Mouse (Mus musculus) layer of hippocampus, postnatal 25 days (tissue): ENCODE results near the gene 4921517D22Rik. TPM values are rescaled to one million over a fixed set of nuclear protein-coding genes. Genes with fewer than 3 reads are reported as not detected.

Experiments
- DNase-seq, 2 experiments: peaks; one replicate each; pipeline ENCODE4 v3.0.0; 2022; ENCODE audit warnings: mixed read lengths in 2 of 2, low spot score in 1 of 2; ENCODE audit errors: extremely low spot score in 1 of 2
- total RNA-seq, 2 experiments: library from RNA; stranded (reverse); gene quantifications; 2 replicates each; pipeline ENCODE4 v1.2.3; 2021

Gene 4921517D22Rik
- total RNA-seq, 2 experiments from 2014 or later = not detected

DNA sequence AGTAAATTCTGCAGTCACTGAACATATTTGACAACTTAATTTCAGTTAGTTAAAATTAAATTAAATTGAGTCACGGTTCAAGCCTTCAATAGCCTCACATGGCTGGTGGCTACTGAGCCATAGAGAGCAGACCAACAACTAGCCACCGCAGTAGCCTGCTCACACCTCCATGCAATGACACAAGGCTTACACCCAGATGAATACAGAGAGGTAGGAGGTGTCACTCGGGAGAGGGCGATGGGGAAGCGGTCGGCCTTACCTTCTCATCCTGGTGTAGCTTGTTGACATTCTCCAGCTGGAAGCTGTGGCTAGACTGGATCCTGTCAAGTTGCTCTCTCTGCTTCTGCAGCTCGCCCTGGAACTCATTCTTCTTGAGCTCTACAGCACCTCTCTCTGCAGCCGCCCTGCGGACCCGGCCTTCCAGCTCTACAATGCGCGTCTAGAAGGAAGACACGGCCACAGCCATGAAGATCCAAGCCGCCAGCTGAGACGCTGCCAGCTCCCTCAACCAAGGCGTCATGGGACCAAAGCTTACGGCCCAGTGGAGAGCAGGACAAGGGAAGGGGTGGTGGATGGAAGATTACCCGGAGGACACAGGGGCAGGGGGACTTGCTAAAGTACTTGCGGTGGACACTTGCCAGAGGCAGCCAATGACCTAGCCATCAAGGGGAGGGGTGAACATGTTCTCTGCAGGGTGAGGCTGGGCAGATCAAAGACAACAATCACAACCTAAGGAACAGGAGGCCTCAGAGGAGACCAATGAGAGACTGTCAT lies 29.8 kb downstream of the 4921517D22Rik start:
- DNase-seq = no peak

DNA sequence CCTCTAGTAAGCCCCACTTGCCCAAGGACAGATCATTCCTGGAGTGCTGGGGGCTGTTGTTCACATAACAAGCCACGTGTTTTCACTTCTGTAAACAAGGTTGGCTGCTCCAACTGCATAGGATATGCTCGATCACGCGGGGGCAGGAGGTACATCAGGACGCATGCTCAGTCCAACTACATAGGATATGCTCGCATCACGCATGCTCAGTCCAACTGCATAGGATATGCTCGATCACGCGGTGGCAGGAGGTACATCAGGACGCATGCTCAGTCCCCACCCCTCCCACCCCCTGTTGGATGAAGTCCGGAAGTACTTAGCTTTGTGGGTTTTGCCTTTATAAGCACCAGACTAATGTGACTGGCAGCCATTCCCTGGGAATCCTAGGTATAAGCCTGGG lies 31.9 kb downstream of the 4921517D22Rik start:
- no peak for DNase-seq

DNA sequence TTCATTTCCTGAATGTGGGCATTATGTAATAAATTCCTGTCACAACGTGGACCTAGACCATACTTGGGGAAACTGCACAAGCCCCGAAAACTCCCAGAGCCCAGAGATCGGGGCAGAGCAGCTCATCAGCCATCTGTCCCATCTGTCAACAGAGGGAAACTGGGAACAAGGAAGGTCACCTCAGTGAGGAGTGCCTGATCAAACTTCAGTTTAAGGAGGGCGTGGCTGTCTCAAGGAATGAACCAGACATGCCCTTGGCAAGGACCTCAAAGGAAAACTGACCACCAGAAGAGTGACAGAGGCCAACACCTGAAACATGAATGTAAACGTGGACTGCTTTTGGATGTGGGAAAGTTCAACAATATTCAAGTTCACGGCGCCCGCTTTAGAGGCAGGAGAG lies 32.5 kb downstream of the 4921517D22Rik start:
- DNase-seq = no peak

DNA sequence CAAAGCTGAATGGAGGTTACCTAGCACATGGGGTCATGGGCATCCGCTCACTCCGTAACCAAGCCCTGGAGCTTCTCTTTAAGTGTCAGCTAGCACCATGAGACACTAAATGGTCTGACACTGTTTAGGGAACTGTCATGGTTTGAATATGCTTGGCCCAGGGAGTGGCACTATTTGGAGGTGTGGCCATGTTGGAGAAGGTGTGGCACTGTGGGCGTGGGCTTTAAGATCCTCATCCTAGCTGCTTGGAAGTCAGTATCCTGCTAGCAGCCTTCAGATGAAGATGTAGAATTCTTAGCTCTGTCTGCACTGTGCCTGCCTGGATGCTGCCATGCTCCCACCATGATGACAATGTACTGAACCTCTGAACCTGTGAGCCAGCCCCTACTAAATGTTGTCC lies 33.5 kb downstream of the 4921517D22Rik start:
- no peak for DNase-seq

DNA sequence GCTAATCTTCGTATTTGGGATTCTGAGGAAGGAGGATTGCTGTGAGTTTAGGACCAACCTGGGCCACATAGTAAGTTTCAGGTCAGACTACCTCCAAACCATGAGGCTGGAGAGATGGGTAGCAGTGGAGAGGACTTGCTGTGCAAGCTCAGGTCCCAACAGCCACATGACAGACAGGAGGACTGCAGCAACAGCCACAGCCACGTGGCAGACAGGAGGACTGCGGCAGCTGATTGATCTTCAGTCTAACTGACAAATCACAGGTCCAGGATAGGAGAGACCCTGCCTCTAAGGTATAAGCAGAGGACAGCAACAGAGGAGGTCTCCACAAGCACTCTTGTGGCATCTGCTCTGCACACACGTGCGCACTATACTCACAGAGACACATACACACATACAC lies 36.1 kb downstream of the 4921517D22Rik start:
- DNase-seq = no peak

DNA sequence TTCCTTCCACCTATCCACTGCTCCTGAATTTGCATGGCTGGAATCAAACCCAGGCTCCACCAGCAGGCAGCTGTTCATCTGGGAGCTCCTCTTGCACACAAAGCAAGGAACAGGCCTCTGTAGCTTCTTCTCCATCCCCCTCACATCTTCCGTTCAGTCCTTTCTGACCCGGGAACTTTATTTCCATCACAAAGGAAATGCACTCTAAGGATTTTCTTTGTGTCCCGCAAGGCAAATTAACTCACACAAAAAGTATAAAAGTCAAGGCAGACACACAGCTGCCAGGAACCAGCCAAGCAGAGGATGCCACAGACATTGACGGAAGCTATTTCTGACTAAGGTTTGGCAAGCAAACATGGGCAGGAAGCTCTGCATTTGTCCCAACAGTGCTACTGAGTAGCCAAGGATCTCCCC lies 36.9 kb downstream of the 4921517D22Rik start:
- DNase-seq = no peak

DNA sequence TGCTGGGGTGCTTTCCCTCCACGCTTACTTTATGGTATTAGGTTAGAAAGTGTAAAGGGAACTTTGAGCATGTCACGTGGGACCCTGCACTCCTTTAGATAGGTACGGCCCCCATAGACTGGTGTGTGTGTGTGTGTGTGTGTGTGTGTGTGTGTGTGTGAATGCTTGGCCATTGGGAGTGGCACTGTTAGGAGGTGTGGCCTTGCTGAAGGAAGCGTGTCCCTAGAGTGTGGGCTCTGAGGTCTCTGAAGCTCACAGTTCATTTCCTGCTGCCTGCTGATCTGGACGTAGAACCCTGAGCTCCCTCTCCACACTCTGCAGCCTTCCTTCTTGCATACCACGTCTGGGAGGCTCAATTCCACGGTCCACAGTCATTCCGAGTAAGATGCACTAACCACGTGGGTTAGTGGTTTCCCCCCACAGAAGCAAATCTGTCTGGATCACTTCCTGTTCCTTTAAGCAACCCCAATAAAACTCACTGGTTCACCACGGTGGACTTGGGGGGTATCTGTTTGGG lies 37.5 kb downstream of the 4921517D22Rik start:
- DNase-seq = no peak

DNA sequence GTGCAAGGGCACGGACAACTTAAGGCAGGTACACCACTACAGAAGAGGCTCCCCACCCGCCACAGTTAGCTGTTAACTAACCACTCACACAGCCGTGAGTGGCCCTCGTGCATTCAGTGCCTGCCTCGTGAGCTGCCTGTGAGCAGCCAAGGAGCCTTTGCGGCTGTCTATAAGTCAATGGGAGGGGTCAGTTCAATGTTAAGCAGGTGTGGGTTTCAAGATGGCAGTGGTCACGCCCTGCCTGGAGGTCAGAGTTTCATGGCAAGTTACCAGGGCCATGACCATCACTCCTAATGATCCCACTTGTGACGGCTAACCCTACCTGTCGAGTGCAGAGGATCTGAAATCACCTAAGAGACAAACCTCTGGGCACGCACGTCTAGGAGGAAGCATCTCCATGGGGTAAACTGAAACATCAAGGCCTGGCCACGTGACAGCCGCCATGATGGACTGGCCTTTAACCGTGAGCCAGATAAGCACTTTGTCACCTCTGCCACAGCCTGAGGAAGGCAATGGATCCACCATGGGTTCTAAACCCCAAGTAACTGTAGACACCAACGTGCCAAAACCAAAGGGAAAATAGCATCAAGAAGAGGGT lies 38.1 kb downstream of the 4921517D22Rik start:
- DNase-seq = no peak

DNA sequence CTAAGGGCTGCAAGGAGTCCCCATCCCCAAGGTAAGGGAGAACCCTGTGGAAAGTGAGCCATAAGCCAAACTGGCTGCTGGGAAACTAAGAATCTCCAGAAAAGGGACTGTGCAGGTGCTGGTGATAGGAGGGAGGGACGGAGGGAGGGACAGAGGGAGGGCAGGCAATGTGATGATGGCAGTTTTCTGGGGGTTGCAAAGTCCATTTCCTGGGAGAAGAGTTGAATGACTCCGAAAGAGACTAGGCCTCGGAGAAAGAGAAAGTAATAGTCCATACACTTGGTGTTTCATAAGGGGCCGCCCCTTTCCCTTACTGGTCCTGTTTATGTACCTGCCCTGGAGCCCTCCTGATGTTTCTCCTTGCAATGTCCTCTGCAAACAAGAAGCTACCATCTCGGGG lies 39.4 kb downstream of the 4921517D22Rik start:
- DNase-seq = no peak

DNA sequence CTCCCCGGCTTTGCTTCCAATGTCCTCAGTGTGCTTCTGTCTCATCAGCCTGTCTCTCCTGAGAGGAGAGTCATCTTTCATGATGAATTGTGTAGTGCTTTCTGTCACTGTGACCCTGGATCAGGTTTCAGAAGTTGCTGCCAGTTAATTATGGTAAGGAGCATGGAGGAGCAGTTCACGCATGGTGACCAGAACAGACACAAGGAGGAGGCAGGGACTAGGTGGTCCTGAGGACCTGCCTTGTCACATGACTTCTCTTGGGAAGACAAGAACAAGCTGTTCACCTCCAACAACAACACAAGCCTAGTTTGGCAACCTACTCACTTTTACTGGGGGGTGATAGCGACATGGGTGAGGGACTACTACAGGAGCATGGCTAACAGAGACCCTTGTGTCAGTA lies 40.8 kb downstream of the 4921517D22Rik start:
- DNase-seq = no peak

DNA sequence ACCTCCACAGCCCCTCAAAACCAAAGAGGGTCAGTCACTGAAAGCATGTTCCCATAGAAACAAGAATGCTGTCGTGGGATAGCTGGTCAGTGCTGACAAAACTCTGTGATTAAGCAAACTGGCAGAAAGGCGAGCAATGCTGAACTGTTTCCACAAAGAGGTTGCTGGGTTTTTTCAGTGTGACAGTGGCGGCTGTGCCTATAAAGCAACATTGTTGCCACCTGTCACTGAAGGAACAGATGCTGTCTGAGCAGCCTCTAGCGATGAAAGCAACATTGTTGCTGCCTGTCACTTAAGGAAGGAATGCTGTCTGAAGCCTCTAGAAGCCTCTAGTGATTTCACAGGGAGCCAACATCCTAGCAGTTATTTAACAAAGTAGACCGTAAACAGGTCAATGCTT lies 41.3 kb downstream of the 4921517D22Rik start:
- DNase-seq = no peak

DNA sequence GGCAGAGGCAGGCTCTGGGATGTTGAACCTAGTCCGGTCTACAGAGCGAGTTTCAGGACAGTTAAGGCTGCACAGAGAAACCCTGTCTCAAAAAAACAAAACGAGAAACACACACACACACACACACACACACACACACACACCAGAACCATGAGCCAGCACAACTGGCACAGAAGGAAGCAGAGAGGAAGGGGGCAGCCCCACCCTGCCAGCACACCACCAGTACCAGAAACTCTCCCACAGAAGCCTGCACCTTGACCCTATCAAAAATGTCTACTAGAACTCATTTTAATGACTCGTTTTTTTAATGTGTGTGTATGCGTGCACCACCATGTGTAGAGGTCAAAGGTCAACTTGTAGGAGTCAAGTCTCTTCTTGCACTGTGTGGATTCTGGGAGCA lies 44.1 kb downstream of the 4921517D22Rik start:
- no peak for DNase-seq

DNA sequence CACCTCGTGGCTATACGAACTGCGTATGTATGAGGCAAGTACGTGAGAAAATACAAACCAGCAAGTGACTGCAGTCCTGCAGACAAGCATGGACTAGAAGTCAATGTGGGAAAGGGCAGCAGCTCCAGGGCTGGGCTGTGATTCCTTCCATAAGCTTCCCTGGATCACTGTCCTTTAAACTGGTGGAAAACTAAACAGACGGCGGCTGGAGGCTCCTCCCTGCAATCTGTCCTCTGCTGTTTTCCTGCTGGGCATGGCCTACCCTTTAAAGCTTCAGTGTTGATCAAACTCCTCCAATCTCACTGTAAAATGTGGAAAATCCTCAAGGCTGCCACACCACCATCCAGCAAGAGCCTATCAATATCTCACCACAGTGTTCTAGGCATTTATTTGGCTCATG lies 45.3 kb downstream of the 4921517D22Rik start:
- DNase-seq = no peak

DNA sequence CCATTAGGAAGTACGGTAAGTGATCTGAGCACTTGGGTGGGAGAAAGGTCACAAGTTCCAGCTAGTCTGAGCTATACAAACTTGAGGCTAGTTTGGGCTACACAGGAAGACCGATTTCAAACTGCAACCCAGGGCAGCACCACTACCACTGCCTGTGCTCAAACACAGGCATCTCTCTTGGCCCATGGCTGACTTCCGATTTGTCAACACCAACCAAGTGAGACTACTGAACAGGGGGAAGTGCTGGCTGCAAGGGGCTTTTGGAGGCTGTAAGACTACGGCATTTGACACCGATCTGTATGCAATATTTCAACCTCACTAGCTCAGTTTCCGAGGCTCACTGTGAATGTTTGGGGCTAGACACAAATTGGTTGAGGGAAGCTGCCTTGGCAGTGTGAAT lies 46.4 kb downstream of the 4921517D22Rik start:
- DNase-seq = no peak

DNA sequence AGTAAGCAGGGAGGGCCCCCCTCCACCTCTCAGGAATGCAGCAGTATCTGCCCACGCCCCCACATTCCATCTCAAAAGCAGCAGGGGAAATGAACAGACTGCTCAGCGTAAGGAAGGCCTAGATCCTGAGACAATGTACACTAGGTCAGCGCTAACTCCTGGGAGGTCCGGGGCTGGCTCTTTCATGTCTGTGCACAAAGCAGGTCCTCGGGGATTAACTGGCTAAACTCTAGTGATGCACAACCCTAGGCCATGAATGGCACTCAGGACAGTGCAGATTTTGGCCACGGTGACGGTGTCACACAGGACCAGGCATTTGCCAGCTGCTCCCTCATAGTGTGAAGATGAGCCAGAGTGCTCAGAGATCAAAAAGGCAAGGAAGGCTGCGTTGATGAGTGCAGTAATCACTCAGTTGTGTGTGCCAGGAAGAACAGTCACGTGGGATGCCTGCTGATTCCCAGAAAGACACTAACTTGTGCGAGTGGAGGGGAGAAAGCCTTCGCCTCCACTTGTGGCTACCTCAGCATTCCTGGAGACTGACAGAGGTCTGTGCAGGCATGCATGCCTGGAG lies 47.1 kb downstream of the 4921517D22Rik start:
- no peak for DNase-seq

DNA sequence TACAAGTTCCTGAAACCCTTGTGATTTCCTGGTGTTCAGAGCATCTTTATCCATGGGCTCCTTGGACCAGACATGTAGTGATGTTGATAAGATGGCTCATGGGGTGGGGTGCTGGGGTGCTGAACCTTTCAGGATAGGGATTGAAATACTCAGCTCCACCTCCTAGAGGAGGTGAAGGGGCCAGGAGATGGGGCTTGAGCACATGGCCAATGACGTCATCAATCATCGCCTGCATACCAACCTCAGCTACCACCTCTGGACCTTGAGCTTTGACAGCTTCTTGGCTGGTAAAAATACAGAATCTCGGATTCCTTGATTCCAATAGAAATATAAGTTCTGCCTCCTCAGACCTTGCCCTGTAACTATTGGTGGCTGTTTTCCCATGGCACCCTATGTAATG lies 48.4 kb downstream of the 4921517D22Rik start:
- DNase-seq = no peak

DNA sequence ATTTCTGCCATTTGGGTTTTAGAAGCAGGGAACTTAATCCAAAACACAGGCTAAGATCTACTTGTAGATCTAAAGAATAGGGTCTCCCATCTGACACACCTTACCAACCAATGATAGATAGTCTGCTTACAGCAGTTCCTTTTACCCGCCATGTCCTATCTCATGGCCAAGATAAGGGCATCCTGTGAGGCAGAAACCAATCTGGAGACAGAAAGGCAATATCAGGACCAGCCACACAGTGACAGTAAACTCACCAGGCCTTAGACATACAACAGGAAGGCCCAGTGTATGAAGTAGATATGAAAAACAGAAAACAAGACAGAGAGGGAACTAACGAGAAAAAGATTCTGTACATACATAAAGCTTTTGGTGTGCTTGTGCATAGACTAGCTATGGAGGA lies 51.1 kb downstream of the 4921517D22Rik start:
- DNase-seq = no peak

DNA sequence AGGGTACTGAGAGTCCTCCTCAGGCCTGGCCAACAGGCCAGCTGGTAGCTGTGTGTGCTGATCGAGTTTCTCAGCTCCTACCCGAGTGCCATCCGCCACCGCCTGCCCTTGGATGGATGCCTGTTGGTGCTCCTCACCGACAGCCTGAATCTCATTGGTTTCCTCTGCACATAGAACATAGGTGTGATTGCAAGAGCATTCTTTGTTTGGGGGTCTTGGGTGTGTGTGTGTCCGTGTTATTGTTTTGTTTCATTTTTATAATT lies 53.8 kb downstream of the 4921517D22Rik start:
- no peak for DNase-seq

DNA sequence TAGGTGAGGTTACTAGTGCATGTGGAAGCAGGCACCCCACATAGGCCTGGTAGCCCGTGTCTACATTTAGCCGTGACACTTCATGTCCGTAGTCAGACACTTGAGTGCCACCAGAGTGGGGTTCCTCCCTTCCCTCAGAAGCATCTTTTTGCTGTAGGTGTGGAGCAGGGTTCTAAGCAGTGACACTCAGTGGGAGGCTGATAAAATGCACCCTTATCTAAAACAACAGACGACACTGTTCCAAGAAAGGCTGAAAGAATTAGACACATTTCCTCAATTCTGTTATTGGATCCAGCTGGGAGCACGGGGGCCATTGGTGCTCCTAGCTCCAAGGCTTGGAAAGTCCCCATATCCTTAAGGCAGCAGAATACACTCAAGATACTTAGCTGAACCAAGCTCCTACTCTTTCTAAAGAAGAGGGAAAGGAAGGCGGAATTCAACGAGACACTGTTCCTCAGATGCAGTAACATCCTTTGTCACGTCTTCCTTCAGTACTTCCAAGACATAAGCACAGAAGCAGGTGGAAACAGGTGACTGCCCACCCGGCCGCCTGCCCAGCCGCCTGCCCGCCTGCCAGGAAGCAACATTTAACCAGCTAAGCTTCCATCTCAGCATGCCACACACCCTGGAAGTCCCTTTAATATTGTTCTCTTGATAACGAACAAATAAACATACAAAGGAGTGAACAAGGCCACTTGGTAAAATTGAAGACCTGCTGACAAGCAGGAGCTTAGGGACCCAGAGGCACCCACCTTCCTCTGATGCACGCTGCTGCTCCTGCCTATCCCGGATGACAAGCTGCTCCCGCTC lies 54.3 kb downstream of the 4921517D22Rik start:
- no peak for DNase-seq

DNA sequence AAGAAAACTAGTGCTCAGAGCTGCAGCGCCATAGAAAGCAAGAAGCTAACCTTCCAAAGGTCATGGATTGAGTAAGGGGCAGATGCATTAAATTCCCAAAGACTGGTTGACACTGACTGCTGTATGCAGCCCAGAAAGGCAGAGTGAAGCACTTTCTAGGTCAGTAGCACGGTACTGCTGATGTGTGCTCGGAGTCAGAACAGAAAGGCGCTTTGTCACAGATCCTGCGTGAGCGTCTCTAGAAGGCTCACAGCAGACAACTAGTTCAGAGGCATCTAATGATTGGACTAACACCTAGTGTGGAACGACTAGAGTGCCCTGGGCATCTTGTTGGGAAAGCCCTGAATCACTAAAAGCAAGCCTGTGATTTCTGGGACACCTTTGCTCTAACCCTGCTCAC lies 56.1 kb downstream of the 4921517D22Rik start:
- no peak for DNase-seq
